Mouse (Mus musculus) intestine, postnatal 0 days (tissue): ENCODE data around the gene Gm4985. TPM values are rescaled to one million over a fixed set of nuclear protein-coding genes. Genes with fewer than 3 reads are reported as not detected.
"Not testable (repeated sequence)": the region's sequence is repeated elsewhere in the genome, so short reads cannot be mapped to it uniquely, and the experiment has no call there.

Experiments
- ATAC-seq: fragments of 200-750 bp; cut with Nextera tagmentation; 2 replicates; pipeline ENCODE4 v1.8.0; 2017; ENCODE audit warnings: mild to moderate bottlenecking, moderate TSS enrichment, moderate library complexity
- H3K27ac ChIP-seq: fragments of 300-500 bp; sonication (generic); 2 replicates; pipeline ENCODE4 v1.5.1; 2014; ENCODE audit warnings: mild to moderate bottlenecking, low read depth, low read length, moderate library complexity
- H3K27me3 ChIP-seq: fragments of 300-500 bp; sonication (generic); replicated peaks from 2 replicates; pipeline ENCODE4 v1.6.1; 2014; ENCODE audit warnings: low read length, mixed read lengths; ENCODE audit not compliant: control insufficient read depth, insufficient read depth
- H3K36me3 ChIP-seq: fragments of 300-500 bp; sonication (generic); 2 replicates; pipeline ENCODE4 v1.6.1; 2014; ENCODE audit warnings: mild to moderate bottlenecking, moderate library complexity; ENCODE audit not compliant: control insufficient read depth, insufficient read depth
- H3K4me1 ChIP-seq: fragments of 300-500 bp; sonication (generic); replicated peaks from 2 replicates; pipeline ENCODE4 v1.6.1; 2014; ENCODE audit warnings: antibody characterized with exemption, low read length, mixed read lengths; ENCODE audit not compliant: control insufficient read depth, insufficient read depth
- H3K4me2 ChIP-seq: fragments of 300-500 bp; sonication (generic); replicated peaks from 2 replicates; pipeline ENCODE4 v1.6.1; 2014; ENCODE audit warnings: low read depth, mild to moderate bottlenecking, moderate library complexity
- H3K4me3 ChIP-seq: fragments of 300-500 bp; sonication (generic); 2 replicates; pipeline ENCODE4 v1.5.1; 2014; ENCODE audit warnings: low read depth, low read length
- H3K9ac ChIP-seq: fragments of 300-500 bp; sonication (generic); 2 replicates; pipeline ENCODE4 v1.6.1; 2014; ENCODE audit warnings: mild to moderate bottlenecking, low read depth, low read length
- H3K9me3 ChIP-seq: fragments of 300-500 bp; sonication (generic); 2 replicates; pipeline ENCODE4 v1.6.1; 2016; ENCODE audit warnings: mixed run types; ENCODE audit not compliant: control insufficient read depth
- CTCF ChIP-seq: sonication (generic); IDR thresholded peaks from 2 replicates; pipeline ENCODE4 v1.5.1; 2016; ENCODE audit warnings: low read depth, mild to moderate bottlenecking, control low read depth, antibody characterized with exemption, moderate library complexity
- WGBS: fragments of 180-500 bp; shearing (Covaris S2); extraction: QIAGEN DNeasy Blood & Tissue Kit; methylation state at CpG from one replicate; pipeline ENCODE4 v1.1.7; 2014; 5-methylcytosine and 5-hydroxymethylcytosine counted together
- microRNA-seq: library from miRNA; unstranded; fragments of <30 nt; microRNA quantifications from one replicate; pipeline ENCODE4, GENCODE M21; 2016
- polyA plus RNA-seq: library from polyadenylated mRNA; unstranded; fragments of >200 nt; fragmentation: Nextera tagmentation; extraction: Ambion mirVana; gene quantifications from 2 replicates; pipeline ENCODE4 v1.2.1, GENCODE M21; 2015

Gm4985 gene
- not detected in 2 replicates for polyA plus RNA-seq

- H3K9ac ChIP-seq, H3K4me3 ChIP-seq, ATAC-seq, H3K27ac ChIP-seq, H3K4me2 ChIP-seq, H3K4me1 ChIP-seq, H3K9me3 ChIP-seq, H3K27me3 ChIP-seq, H3K36me3 ChIP-seq: not testable (repeated sequence)
- 85% methylated on average over 8 of the region's 8 CpGs for WGBS
Measured at GRCm38 (mm10) chrX:23958834-23959233, at the start of gene Gm4985. Gm4985 (minus strand) TSS chrX:23958934.

- Histone ChIP-seq H3K9ac (no peak overlapping the region), H3K27ac (no peak overlapping the region), H3K36me3 (no peaks in the 10 kb centered on the region), H3K4me3 (no peak overlapping the region), H3K4me1 (no peaks in the 10 kb centered on the region), H3K4me2 (no peak overlapping the region), H3K9me3 (no peaks in the 10 kb centered on the region), H3K27me3 (no peaks in the 10 kb centered on the region)
- TF ChIP-seq CTCF, result no peak
- 81% methylated on average over 2 of the region's 2 CpGs for WGBS
- no peak for ATAC-seq
Measured at GRCm38 (mm10) chrX:23954161-23954560, 4.6 kb downstream of the Gm4985 start.

Small RNAs within 50 kb of the gene (microRNA-seq; reads per million reads assigned to microRNA genes)
- gene Gm25299, result not detected

Other genes starting within 250 kb of the Gm4985 start
- gene Gm4907, start 76.4 kb downstream of the Gm4985 start, polyA plus RNA-seq, result not detected in 2 replicates